Mouse (Mus musculus) CH12.LX (cell line): ENCODE results near the gene Bhlhe40. TPM values are rescaled to one million over a fixed set of nuclear protein-coding genes. Genes with fewer than 3 reads are reported as not detected.
A peak's percentile ranks its signal among the peaks of the same experiment; 100 is the strongest.

Source experiments
- DNase-seq: peaks from one replicate; pipeline ENCODE4 v3.0.0-alpha.2; 2013; ENCODE audit errors: extremely low read depth
- H3K27ac ChIP-seq: 2 replicates; pipeline ENCODE4 v1.5.1; 2012; ENCODE audit warnings: low read depth, mild to moderate bottlenecking, control low read depth, moderate library complexity; ENCODE audit not compliant: insufficient read depth
- H3K27me3 ChIP-seq: replicated peaks from 2 replicates; pipeline ENCODE3; 2012; ENCODE audit warnings: inconsistent platforms
- H3K36me3 ChIP-seq, 2 experiments: replicated peaks in 1 of 2; 2 replicates each; pipeline versions ENCODE3 to v1.6.1; 2012; ENCODE audit warnings: inconsistent platforms in 1 of 2, low read length in 1 of 2, mild to moderate bottlenecking in 1 of 2, mixed read lengths in 1 of 2, moderate library complexity in 1 of 2; ENCODE audit not compliant: control insufficient read depth in 1 of 2, insufficient read depth in 1 of 2
- H3K4me1 ChIP-seq, 2 experiments: 2 replicates each; pipeline ENCODE4 v1.6.1; 2012; ENCODE audit warnings: inconsistent platforms in 1 of 2, moderate library complexity in 1 of 2; ENCODE audit not compliant: insufficient read depth in 2 of 2, control insufficient read depth in 1 of 2
- H3K4me2 ChIP-seq: 2 replicates; pipeline ENCODE4 v1.6.1; 2012; ENCODE audit warnings: low read depth, mild to moderate bottlenecking, control low read depth; ENCODE audit not compliant: poor library complexity, insufficient read depth, severe bottlenecking
- H3K4me3 ChIP-seq, 3 experiments: fragments of 150-350 bp in 1 of 3; sonication (generic) in 1 of 3; replicated peaks in 1 of 3; 2 replicates each; pipeline versions ENCODE3 to v1.5.1; 2011 to 2012; ENCODE audit warnings: low read depth in 2 of 3, low read length in 2 of 3, mild to moderate bottlenecking in 2 of 3, moderate library complexity in 2 of 3, control low read depth in 1 of 3, improper control_type of control experiment in 1 of 3, inconsistent platforms in 1 of 3, mixed read lengths in 1 of 3; ENCODE audit not compliant: poor library complexity in 1 of 3
- H3K79me2 ChIP-seq: replicated peaks from 2 replicates; pipeline ENCODE4 v1.6.1; 2012; ENCODE audit warnings: mild to moderate bottlenecking, moderate library complexity; ENCODE audit not compliant: control insufficient read depth, poor library complexity, insufficient read depth, severe bottlenecking; ENCODE audit errors: extremely low read depth
- H3K9ac ChIP-seq: 2 replicates; pipeline ENCODE4 v1.6.1; 2012; ENCODE audit warnings: low read depth, mild to moderate bottlenecking, control low read depth, moderate library complexity; ENCODE audit not compliant: insufficient read depth
- H3K9me3 ChIP-seq: replicated peaks from 2 replicates; pipeline ENCODE3; 2012; ENCODE audit warnings: low read length, inconsistent platforms, mixed read lengths
- BHLHE40 ChIP-seq: IDR thresholded peaks from 2 replicates; pipeline ENCODE4 v1.6.1; 2011; ENCODE audit warnings: mild to moderate bottlenecking, low read depth, low read length, improper control_type of control experiment
- CHD1 ChIP-seq: IDR thresholded peaks from 2 replicates; pipeline ENCODE4 v1.6.1; 2012; ENCODE audit warnings: low read depth, low read length, improper control_type of control experiment, inconsistent platforms
- CHD2 ChIP-seq: IDR thresholded peaks from 2 replicates; pipeline ENCODE4 v1.6.1; 2011; ENCODE audit warnings: low read length, improper control_type of control experiment
- CTCF ChIP-seq, 2 experiments: IDR thresholded peaks in 1 of 2; conservative IDR thresholded peaks in 1 of 2; 2 replicates each; pipeline ENCODE4 v1.5.1; 2011 to 2012; ENCODE audit warnings: low read depth in 2 of 2, low read length in 2 of 2, improper control_type of control experiment in 1 of 2, inconsistent platforms in 1 of 2, mild to moderate bottlenecking in 1 of 2, moderate library complexity in 1 of 2
- ELF1 ChIP-seq: IDR thresholded peaks from 2 replicates; pipeline ENCODE4 v1.6.1; 2014; ENCODE audit warnings: low read depth, mild to moderate bottlenecking, inconsistent platforms, low read length, improper control_type of control experiment
- EP300 ChIP-seq: IDR thresholded peaks from 2 replicates; pipeline ENCODE4 v1.6.1; 2011; ENCODE audit warnings: low read length, improper control_type of control experiment
- ETS1 ChIP-seq: conservative IDR thresholded peaks from 2 replicates; pipeline ENCODE4 v1.6.1; 2012; ENCODE audit warnings: low read depth, mild to moderate bottlenecking, inconsistent platforms, low read length, improper control_type of control experiment, moderate library complexity
- GABPA ChIP-seq: IDR thresholded peaks from 2 replicates; pipeline ENCODE4 v1.6.1; 2012; ENCODE audit warnings: low read depth, low read length, improper control_type of control experiment, inconsistent platforms; ENCODE audit not compliant: insufficient replicate concordance
- HCFC1 ChIP-seq: IDR thresholded peaks from 2 replicates; pipeline ENCODE4 v1.6.1; 2012; ENCODE audit warnings: low read depth, mild to moderate bottlenecking, inconsistent platforms, low read length, improper control_type of control experiment
- IRF4 ChIP-seq: IDR thresholded peaks from 2 replicates; pipeline ENCODE4 v1.6.1; 2014; ENCODE audit warnings: low read depth, mild to moderate bottlenecking, inconsistent platforms, low read length, improper control_type of control experiment
- JUN ChIP-seq: IDR thresholded peaks from 2 replicates; pipeline ENCODE4 v1.6.1; 2011; ENCODE audit warnings: low read depth, mild to moderate bottlenecking, low read length, improper control_type of control experiment, moderate library complexity; ENCODE audit not compliant: insufficient read depth
- JUND ChIP-seq: conservative IDR thresholded peaks from 2 replicates; pipeline ENCODE4 v1.6.1; 2011; ENCODE audit warnings: low read depth, low read length, improper control_type of control experiment
- KAT2A ChIP-seq: IDR thresholded peaks from 2 replicates; pipeline ENCODE4 v1.6.1; 2012; ENCODE audit warnings: low read length, improper control_type of control experiment, inconsistent platforms; ENCODE audit not compliant: insufficient replicate concordance
- MEF2A ChIP-seq: IDR thresholded peaks from 2 replicates; pipeline ENCODE4 v1.6.1; 2014; ENCODE audit warnings: low read depth, mild to moderate bottlenecking, inconsistent platforms, low read length, improper control_type of control experiment, borderline replicate concordance
- MXI1 ChIP-seq: IDR thresholded peaks from 2 replicates; pipeline ENCODE4 v1.6.1; 2011; ENCODE audit warnings: mild to moderate bottlenecking, low read depth, low read length, improper control_type of control experiment
- NRF1 ChIP-seq: IDR thresholded peaks from 2 replicates; pipeline ENCODE4 v1.6.1; 2014; ENCODE audit warnings: low read depth, mild to moderate bottlenecking, inconsistent platforms, low read length, improper control_type of control experiment, moderate library complexity
- PAX5 ChIP-seq: IDR thresholded peaks from 2 replicates; pipeline ENCODE4 v1.6.1; 2012; ENCODE audit warnings: low read length, inconsistent platforms, mixed read lengths
- POLR2AphosphoS2 ChIP-seq: IDR thresholded peaks from 2 replicates; pipeline ENCODE4 v1.6.1; 2011; ENCODE audit warnings: low read depth, low read length, improper control_type of control experiment
- RAD21 ChIP-seq: IDR thresholded peaks from 2 replicates; pipeline ENCODE4 v1.6.1; 2011; ENCODE audit warnings: low read depth, mild to moderate bottlenecking, low read length, improper control_type of control experiment, moderate library complexity
- TBP ChIP-seq: conservative IDR thresholded peaks from 2 replicates; pipeline ENCODE4 v1.6.1; 2011; ENCODE audit warnings: low read depth, low read length, improper control_type of control experiment
- TCF12 ChIP-seq: IDR thresholded peaks from 2 replicates; pipeline ENCODE4 v1.6.1; 2014; ENCODE audit warnings: low read depth, mild to moderate bottlenecking, inconsistent platforms, low read length, improper control_type of control experiment
- UBTF ChIP-seq: IDR thresholded peaks from 2 replicates; pipeline ENCODE4 v1.6.1; 2012; ENCODE audit warnings: low read depth, mild to moderate bottlenecking, inconsistent platforms, low read length, improper control_type of control experiment, moderate library complexity
- USF1 ChIP-seq: IDR thresholded peaks from 2 replicates; pipeline ENCODE4 v1.6.1; 2014; ENCODE audit warnings: low read depth, mild to moderate bottlenecking, inconsistent platforms, low read length, improper control_type of control experiment
- ZNF384 ChIP-seq: IDR thresholded peaks from 2 replicates; pipeline ENCODE4 v1.6.1; 2012; ENCODE audit warnings: low read depth, low read length, improper control_type of control experiment, inconsistent platforms
- dilution Hi-C: fragments of 300-500 bp; cut with MboI; formaldehyde crosslinking; loops from 2 replicates; pipeline ENCODE4 v1.14.3; 2020; ENCODE audit warnings: low sequenced_read_pairs; ENCODE audit not compliant: extremely low pct_unique_long_range_greater_than_20kb, extremely low pct_ligation_motif_present
- in situ Hi-C: fragments of 300-500 bp; cut with MboI; formaldehyde crosslinking; loops from 3 replicates; pipeline ENCODE4 v1.14.3; 2019; ENCODE audit warnings: low sequenced_read_pairs, low pct_ligation_motif_present, low pct_unique_long_range_greater_than_20kb, mixed read lengths
- polyA plus RNA-seq: library from polyadenylated mRNA; unstranded; fragments of >175 nt; gene quantifications from 2 replicates; pipeline ENCODE4 v1.2.1, GENCODE M21; 2012; ENCODE audit warnings: low read depth; ENCODE audit not compliant: insufficient read length
- total RNA-seq, 2 experiments: library from RNA; depleted of rRNA; stranded (reverse); fragments of 300-350 nt in 1 of 2; fragments of >200 nt in 1 of 2; gene quantifications; 2 replicates each; pipeline ENCODE4 v1.2.3; 2012 to 2014

Gene Bhlhe40
- total and polyA plus RNA-seq, 3 experiments = 55.4 to 130 (median 117) TPM

DNA sequence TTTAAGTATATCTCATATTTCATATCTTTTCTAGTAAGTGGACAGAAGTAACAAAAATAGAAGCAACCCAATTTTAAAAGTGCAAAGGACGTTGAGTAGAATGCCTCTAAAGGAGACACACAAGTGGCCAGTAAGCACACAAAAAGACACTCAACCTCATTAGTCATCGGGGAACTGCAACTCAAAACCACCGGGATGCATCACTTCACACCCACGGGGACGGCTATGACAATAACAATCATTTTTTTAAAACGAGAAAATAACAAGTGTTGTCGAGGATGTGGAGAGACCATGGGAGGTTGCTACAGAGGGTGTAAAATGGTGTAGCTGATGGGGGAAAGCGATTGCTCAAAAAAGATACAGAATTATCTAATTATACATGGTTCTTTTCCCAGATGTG lies 11.7 kb downstream of the Bhlhe40 start (continued):
- TF ChIP-seq UBTF = no peak
- peak; percentile 64 for TF ChIP-seq EP300
- no peak for TF ChIP-seq HCFC1
- TF ChIP-seq GABPA = no peak
- TF ChIP-seq CHD1 = no peak
- TF ChIP-seq RAD21 = no peak
- TF ChIP-seq USF1 = no peak

DNA sequence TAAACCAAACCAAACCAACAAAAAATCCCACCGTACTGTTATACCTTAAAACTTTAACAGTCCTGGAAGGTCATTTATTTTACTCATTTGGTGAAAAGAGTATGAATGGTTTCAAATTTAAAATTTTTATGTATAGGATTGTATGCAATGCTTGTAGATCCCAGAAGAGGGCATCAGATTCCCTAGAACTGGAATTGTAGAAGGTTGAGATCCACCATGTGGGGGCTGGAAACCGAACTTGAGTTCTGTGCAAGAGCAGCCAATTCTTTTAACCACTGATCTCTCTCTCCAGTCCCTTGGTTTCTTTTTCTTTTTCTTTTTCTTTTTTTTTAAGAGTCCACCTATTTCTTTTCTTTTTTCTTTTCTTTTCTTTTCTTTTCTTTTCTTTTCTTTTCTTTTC lies 13.8 kb downstream of the Bhlhe40 start:
- H3K4me1 ChIP-seq = peaks cover 28 to 49% of the 10 kb centered on the region in 2 experiments
- no peak overlapping the region for H3K9ac ChIP-seq
- no peaks in the 10 kb centered on the region for H3K79me2 ChIP-seq
- H3K27ac ChIP-seq = no peak overlapping the region
- no peaks in the 10 kb centered on the region for H3K36me3 ChIP-seq
- TF ChIP-seq ZNF384 = no peak
- no peak for TF ChIP-seq JUND
- TF ChIP-seq RAD21 = peak; percentile 30
- no peak for TF ChIP-seq CHD2
- TF ChIP-seq CTCF (conservative IDR thresholded peaks at IDR 0.05 in 1 of 2, IDR thresholded peaks at IDR 0.05 in 1 of 2; ENCODE audit: low read depth in 2 of 2, low read length in 2 of 2) = peak in 1 of 2 experiments; percentile 33; a peak in 2 of 4 replicates
- no peak for TF ChIP-seq KAT2A
- dilution Hi-C loops = no loop called here
- no peak overlapping the region for H3K4me2 ChIP-seq
- no peaks in the 10 kb centered on the region for H3K27me3 ChIP-seq
- H3K9me3 ChIP-seq = no peaks in the 10 kb centered on the region
- in situ Hi-C loops = no loop called here
- H3K4me3 ChIP-seq = no peak overlapping the region
- DNase-seq = no peak

DNA sequence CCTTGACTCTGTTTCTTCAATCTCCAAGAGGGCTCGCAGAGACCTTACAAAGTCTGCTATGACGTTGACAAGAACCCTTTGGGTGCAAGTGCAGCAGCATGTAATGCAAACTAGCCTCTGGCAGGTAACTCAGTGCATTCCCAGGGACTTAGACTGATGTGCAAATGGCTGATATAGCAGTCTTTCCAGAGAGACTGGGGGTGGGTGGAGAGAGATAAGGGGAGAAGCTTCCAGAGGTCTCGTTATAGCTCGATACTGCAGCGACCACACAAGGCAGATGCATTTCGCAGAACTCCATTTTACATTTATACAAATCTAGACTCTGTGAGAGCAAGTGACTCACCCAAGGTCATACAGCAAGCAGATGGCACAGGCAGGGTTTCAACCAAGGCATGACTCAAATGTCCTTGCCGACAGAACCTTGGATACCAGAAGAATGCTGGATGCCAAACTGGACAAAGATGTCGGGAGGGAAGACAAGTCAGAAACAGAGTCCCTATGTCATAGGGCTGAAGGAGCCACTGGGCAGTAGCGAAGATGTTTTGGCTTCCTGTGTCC lies 16.4 kb downstream of the Bhlhe40 start:
- H3K9me3 ChIP-seq = no peaks in the 10 kb centered on the region
- dilution Hi-C loops = no loop called here
- H3K79me2 ChIP-seq = no peaks in the 10 kb centered on the region
- in situ Hi-C loops = no loop called here
- no peaks in the 10 kb centered on the region for H3K36me3 ChIP-seq
- no peak overlapping the region for H3K27ac ChIP-seq
- H3K9ac ChIP-seq = no peak overlapping the region
- peaks cover 20 to 46% of the 10 kb centered on the region in 2 experiments for H3K4me1 ChIP-seq
- H3K4me3 ChIP-seq = no peak overlapping the region
- DNase-seq = no peak
- no peak overlapping the region for H3K4me2 ChIP-seq
- H3K27me3 ChIP-seq = no peaks in the 10 kb centered on the region
- no peak for TF ChIP-seq USF1
- no peak for TF ChIP-seq PAX5
- no peak for TF ChIP-seq MEF2A
- TF ChIP-seq BHLHE40 = no peak
- TF ChIP-seq ZNF384 = no peak
- no peak for TF ChIP-seq TCF12
- no peak for TF ChIP-seq TBP
- no peak for TF ChIP-seq CTCF (conservative IDR thresholded peaks at IDR 0.05 in 1 of 2, IDR thresholded peaks at IDR 0.05 in 1 of 2; ENCODE audit: low read depth in 2 of 2, low read length in 2 of 2)
- TF ChIP-seq GABPA = no peak
- TF ChIP-seq NRF1 = no peak
- TF ChIP-seq JUN = no peak
- no peak for TF ChIP-seq CHD1
- TF ChIP-seq ELF1 = no peak
- TF ChIP-seq IRF4 = no peak
- no peak for TF ChIP-seq ETS1
- TF ChIP-seq MXI1 = no peak
- no peak for TF ChIP-seq CHD2
- TF ChIP-seq POLR2AphosphoS2 = no peak
